Mouse (Mus musculus) kidney, adult 2 months (tissue): ENCODE data around the gene Mip.
"Not testable (repeated sequence)": the region's sequence is repeated elsewhere in the genome, so short reads cannot be mapped to it uniquely, and the experiment has no call there.

Source experiments
- CTCF ChIP-seq: fragments of 200-500 bp; conservative IDR thresholded peaks from 2 replicates; pipeline ENCODE4 v1.5.1; 2011; ENCODE audit warnings: low read depth, mild to moderate bottlenecking, control low read depth, low read length, moderate library complexity, mixed read lengths; ENCODE audit not compliant: insufficient read depth, insufficient read length
- POLR2A ChIP-seq: fragments of 200-500 bp; IDR thresholded peaks from one replicate; pipeline ENCODE4 v1.6.1; 2011; ENCODE audit warnings: low read depth, low read length, control low read depth

GRCm38 (mm10) chr10:128275374-128275773 lies 49.7 kb downstream of the Mip start:
- not testable (repeated sequence) for TF ChIP-seq POLR2A, CTCF
